Mouse (Mus musculus) ES-E14 (cell line): Measurements from ENCODE around the gene Ttc32. TPM values are rescaled to one million over a fixed set of nuclear protein-coding genes. Genes with fewer than 3 reads are reported as not detected.
A peak's percentile ranks its signal among the peaks of the same experiment; 100 is the strongest.

Source experiments
- DNase-seq: peaks from one replicate; pipeline ENCODE4 v3.0.0-alpha.2; 2013; ENCODE audit warnings: low read depth, low spot score
- H3K27ac ChIP-seq: 2 replicates; pipeline ENCODE4 v1.5.1; 2012; ENCODE audit warnings: low read depth, mild to moderate bottlenecking, low read length, moderate library complexity, mixed read lengths; ENCODE audit not compliant: poor library complexity, insufficient read depth, severe bottlenecking
- H3K36me3 ChIP-seq: 2 replicates; pipeline ENCODE4 v1.6.1; 2012; ENCODE audit warnings: mild to moderate bottlenecking, low read length, moderate library complexity, mixed read lengths; ENCODE audit not compliant: control insufficient read depth, poor library complexity, insufficient read depth, severe bottlenecking
- H3K4me1 ChIP-seq, 2 experiments: fragments of 150-350 bp in 1 of 2; sonication (generic) in 1 of 2; 2 replicates each; pipeline ENCODE4 v1.6.1; 2012; ENCODE audit warnings: low read length in 2 of 2, mild to moderate bottlenecking in 1 of 2, mixed read lengths in 1 of 2; ENCODE audit not compliant: control insufficient read depth in 2 of 2, insufficient read depth in 2 of 2, poor library complexity in 1 of 2
- H3K4me3 ChIP-seq, 2 experiments: fragments of 150-350 bp in 1 of 2; sonication (generic) in 1 of 2; 2 replicates each; pipeline ENCODE4 v1.5.1; 2012; ENCODE audit warnings: low read length in 2 of 2, low read depth in 1 of 2, mild to moderate bottlenecking in 1 of 2, mixed read lengths in 1 of 2; ENCODE audit not compliant: insufficient read depth in 1 of 2, poor library complexity in 1 of 2, severe bottlenecking in 1 of 2
- H3K9ac ChIP-seq: 2 replicates; pipeline ENCODE4 v1.6.1; 2012; ENCODE audit warnings: low read depth, mild to moderate bottlenecking, low read length, mixed read lengths; ENCODE audit not compliant: poor library complexity, insufficient read depth, severe bottlenecking
- H3K9me3 ChIP-seq: fragments of 150-350 bp; sonication (generic); 2 replicates; pipeline ENCODE4 v1.6.1; 2012; ENCODE audit warnings: low read depth, mild to moderate bottlenecking, low read length; ENCODE audit not compliant: control insufficient read depth, insufficient read depth
- CHD2 ChIP-seq: IDR thresholded peaks from 2 replicates; pipeline ENCODE4 v1.6.1; 2014; ENCODE audit warnings: mild to moderate bottlenecking, low read depth, low read length, inconsistent platforms
- HCFC1 ChIP-seq: IDR thresholded peaks from 2 replicates; pipeline ENCODE4 v1.6.1; 2012; ENCODE audit warnings: low read length, inconsistent platforms, borderline replicate concordance; ENCODE audit not compliant: insufficient read depth
- MAFK ChIP-seq: IDR thresholded peaks from 2 replicates; pipeline ENCODE4 v1.6.1; 2014; ENCODE audit warnings: mild to moderate bottlenecking, low read depth, low read length, inconsistent platforms; ENCODE audit not compliant: insufficient read depth
- ZC3H11A ChIP-seq: IDR thresholded peaks from 2 replicates; pipeline ENCODE4 v1.6.1; 2012; ENCODE audit warnings: low read depth, mild to moderate bottlenecking, inconsistent platforms, low read length, borderline replicate concordance
- ZNF384 ChIP-seq: IDR thresholded peaks from 2 replicates; pipeline ENCODE4 v1.6.1; 2012; ENCODE audit warnings: low read depth, low read length, inconsistent platforms
- in situ Hi-C, 2 experiments: fragments of 600-800 bp; cut with MboI; formaldehyde crosslinking; loops; one replicate each; pipeline ENCODE4 v1.15.1; 2025; ENCODE audit warnings: low sequenced_read_pairs in 2 of 2, inconsistent platforms in 1 of 2; ENCODE audit not compliant: unreplicated experiment in 2 of 2
- total RNA-seq: library from RNA; depleted of rRNA; stranded (reverse); fragments of 300-350 nt; gene quantifications from 2 replicates; pipeline ENCODE4 v1.2.3, GENCODE M21; 2012

Ttc32 gene
- total RNA-seq, 1 experiment, result 6.7 TPM

- TF ChIP-seq ZC3H11A (peak; percentile 94; the same call in 1 of the 2 replicates), HCFC1 (no peak), MAFK (no peak), CHD2 (no peak), ZNF384 (no peak)
- no peaks in the 10 kb centered on the region for H3K9me3 ChIP-seq
- no peak overlapping the region for H3K27ac ChIP-seq
Measured at GRCm38 (mm10) chr12:9052075-9052829, 22.5 kb downstream of the Ttc32 start.

GRCm38 (mm10) chr12:9053345-9053744, 23.5 kb downstream of the Ttc32 start:
- no peak overlapping the region for H3K27ac ChIP-seq
- no peak overlapping the region for H3K4me3 ChIP-seq
- no peak for TF ChIP-seq MAFK
- no peak for TF ChIP-seq ZC3H11A
- no peak for TF ChIP-seq HCFC1
- no peak for TF ChIP-seq ZNF384
- no peak for TF ChIP-seq CHD2
- DNase-seq, result no peak
- peaks cover 3 to 4% of the 10 kb centered on the region in 2 experiments; a peak in 1 of 4 replicates for H3K4me1 ChIP-seq
- no peaks in the 10 kb centered on the region for H3K36me3 ChIP-seq
- in situ Hi-C loops, result loop anchor here (10.0 to 25.0 kb wide), 3 partner anchors 509 to 1384 kb away; partner anchors contain the start of gene Osr1 (in 2 of the 2)
- H3K9ac ChIP-seq, result no peak overlapping the region
- no peaks in the 10 kb centered on the region for H3K9me3 ChIP-seq

More at GRCm38 (mm10) chr12:9052075-9052829, 22.5 kb downstream of the Ttc32 start:
- Histone ChIP-seq H3K9ac (no peak overlapping the region), H3K36me3 (no peaks in the 10 kb centered on the region), H3K4me3 (no peak overlapping the region), H3K4me1 (peaks cover 3 to 4% of the 10 kb centered on the region in 2 experiments; a peak in 1 of 4 replicates)
- peak; percentile 65 for DNase-seq
- in situ Hi-C loops, result loop anchor here (10.0 to 25.0 kb wide), 3 partner anchors 510 to 1385 kb away; partner anchors contain the start of gene Osr1 (in 2 of the 2)

GRCm38 (mm10) chr12:9054012-9054411, 24.2 kb downstream of the Ttc32 start:
- Histone ChIP-seq H3K9me3 (no peaks in the 10 kb centered on the region), H3K4me3 (no peak overlapping the region), H3K4me1 (peaks cover 3 to 4% of the 10 kb centered on the region in 2 experiments; a peak in 1 of 4 replicates), H3K9ac (no peak overlapping the region), H3K27ac (no peak overlapping the region), H3K36me3 (no peaks in the 10 kb centered on the region)
- TF ChIP-seq MAFK (no peak), ZC3H11A (no peak), ZNF384 (no peak), CHD2 (no peak), HCFC1 (no peak)
- DNase-seq, result no peak
- in situ Hi-C loops, result loop anchor here (10.0 to 25.0 kb wide), 3 partner anchors 508 to 1383 kb away; partner anchors contain the start of gene Osr1 (in 2 of the 2)

GRCm38 (mm10) chr12:9055269-9055668, 25.5 kb downstream of the Ttc32 start:
- DNase-seq, result no peak
- H3K9ac ChIP-seq, result no peak overlapping the region
- in situ Hi-C loops, result loop anchor here (10.0 to 25.0 kb wide), 3 partner anchors 507 to 1382 kb away; partner anchors contain the start of gene Osr1 (in 2 of the 2)
- no peak overlapping the region for H3K27ac ChIP-seq
- H3K9me3 ChIP-seq, result no peaks in the 10 kb centered on the region
- no peak for TF ChIP-seq MAFK
- no peak for TF ChIP-seq ZC3H11A
- no peak for TF ChIP-seq ZNF384
- no peak for TF ChIP-seq CHD2
- TF ChIP-seq HCFC1, result no peak
- no peaks in the 10 kb centered on the region for H3K36me3 ChIP-seq
- H3K4me3 ChIP-seq, result no peak overlapping the region
- peaks cover 2 to 4% of the 10 kb centered on the region in 2 experiments; a peak in 1 of 4 replicates for H3K4me1 ChIP-seq
